Mouse (Mus musculus): ENCODE measurements around the gene Tmem40.

DNA sequence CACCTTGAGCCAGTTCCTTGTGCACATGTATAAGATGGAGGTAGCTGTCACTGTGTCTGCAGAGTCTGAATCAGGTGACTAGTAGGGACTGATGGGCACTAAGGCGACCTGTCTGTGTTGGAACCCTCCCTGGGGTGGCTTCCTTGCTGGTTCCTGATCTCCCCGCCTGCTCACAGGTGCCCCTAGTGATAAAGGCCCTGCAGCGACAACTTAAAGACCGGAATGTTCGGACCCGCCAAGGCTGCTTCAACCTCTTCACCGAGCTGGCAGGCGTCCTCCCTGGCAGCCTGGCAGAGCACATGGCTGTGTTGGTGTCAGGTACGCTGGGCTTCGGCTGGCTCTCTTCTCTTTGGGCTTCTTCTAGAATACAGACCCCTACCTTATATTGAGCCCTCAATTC, 28.8 kb upstream of the Tmem40 start:
- TF ChIP-seq POLR2A (IDR thresholded peaks at IDR 0.05; ENCODE audit: extremely low read depth, insufficient read depth, low read length) = no peak
- TF ChIP-seq CTCF (IDR thresholded peaks at IDR 0.05; ENCODE audit: low read depth, low read length) = no peak
